Mouse (Mus musculus) left cerebral cortex, adult 8-10 months (tissue): Measurements from ENCODE around the gene Tlx1. TPM values are rescaled to one million over a fixed set of nuclear protein-coding genes. Genes with fewer than 3 reads are reported as not detected.

ENCODE experiments used
- DNase-seq, 2 experiments: peaks; one replicate each; pipeline ENCODE4 v3.0.0; 2022; ENCODE audit warnings: low spot score in 2 of 2
- total RNA-seq, 4 experiments: library from RNA; stranded (reverse); gene quantifications; 2 replicates each; pipeline ENCODE4 v1.2.4; 2022

The Tlx1 gene
- total RNA-seq, 4 experiments from 2014 or later = not detected

GRCm38 (mm10) chr19:45158201-45158600 lies 7.7 kb downstream of the Tlx1 start:
- no peak for DNase-seq

GRCm38 (mm10) chr19:45158896-45159295 lies 8.4 kb downstream of the Tlx1 start:
- DNase-seq = no peak

GRCm38 (mm10) chr19:45159491-45159890 lies 9.0 kb downstream of the Tlx1 start:
- no peak for DNase-seq

GRCm38 (mm10) chr19:45159991-45160390 lies 9.5 kb downstream of the Tlx1 start:
- DNase-seq = no peak

- no peak for DNase-seq
These were observed 10.0 kb downstream of the Tlx1 start for GRCm38 (mm10) chr19:45160523-45160922.

GRCm38 (mm10) chr19:45161093-45161492 lies 10.6 kb downstream of the Tlx1 start:
- DNase-seq = no peak

GRCm38 (mm10) chr19:45162181-45162580 lies 11.7 kb downstream of the Tlx1 start:
- DNase-seq = no peak

GRCm38 (mm10) chr19:45162871-45163270 lies 12.4 kb downstream of the Tlx1 start:
- DNase-seq = no peak

- no peak for DNase-seq
These were observed 20.0 kb downstream of the Tlx1 start for GRCm38 (mm10) chr19:45170451-45170850.

- no peak for DNase-seq
These were observed 24.3 kb downstream of the Tlx1 start for GRCm38 (mm10) chr19:45174803-45175202.

- no peak for DNase-seq
These were observed 25.8 kb downstream of the Tlx1 start for GRCm38 (mm10) chr19:45176269-45176668.

GRCm38 (mm10) chr19:45177004-45177737 lies 26.7 kb downstream of the Tlx1 start:
- peak in 1 of 2 experiments; percentile 17 for DNase-seq

- no peak for DNase-seq
These were observed 29.0 kb downstream of the Tlx1 start for GRCm38 (mm10) chr19:45179451-45179850.

- no peak for DNase-seq
These were observed 30.0 kb downstream of the Tlx1 start for GRCm38 (mm10) chr19:45180447-45180846.

GRCm38 (mm10) chr19:45194651-45195050 lies 44.2 kb downstream of the Tlx1 start:
- no peak for DNase-seq

- DNase-seq = no peak
These were observed 46.5 kb downstream of the Tlx1 start for GRCm38 (mm10) chr19:45196967-45197366.

GRCm38 (mm10) chr19:45205311-45206105 lies 55.0 kb downstream of the Tlx1 start:
- DNase-seq = no peak

Other genes with a start within 250 kb of the Tlx1 start
- 10 to 100 TPM; 35.1 to 40.0 (median 37.9) TPM for gene Slf2, start 219.5 kb upstream of the Tlx1 start, total RNA-seq
- gene Sema4g, start 161.6 kb upstream of the Tlx1 start, total RNA-seq = 10 to 100 TPM; 16.9 to 22.5 (median 20.0) TPM
- gene Twnk, start 145.0 kb upstream of the Tlx1 start, total RNA-seq = 10 to 100 TPM; 13.2 to 15.1 (median 14.2) TPM
- 10 to 100 TPM; 37.3 to 43.8 (median 39.8) TPM for gene Mrpl43, start 144.2 kb upstream of the Tlx1 start, total RNA-seq
- gene Lzts2, start 136.3 kb upstream of the Tlx1 start, total RNA-seq = 10 to 100 TPM; 40.8 to 44.6 (median 43.3) TPM
- gene Pdzd7, start 105.0 kb upstream of the Tlx1 start, total RNA-seq = 1 to 10 TPM; 5.5 to 6.2 (median 5.7) TPM
- 100 to 1,000 TPM; 111 to 132 (median 121) TPM for gene Sfxn3, start 103.2 kb upstream of the Tlx1 start, total RNA-seq
- gene Kazald1, start 75.4 kb upstream of the Tlx1 start, total RNA-seq = 1 to 10 TPM; 5.1 to 7.0 (median 5.7) TPM
- gene Lbx1, start 85.1 kb downstream of the Tlx1 start, total RNA-seq = not detected
- gene Btrc, start 213.1 kb downstream of the Tlx1 start, total RNA-seq = 100 to 1,000 TPM in 1 of 4 experiments, 10 to 100 TPM in 3; 95.8 to 104 (median 97.6) TPM